ENCODE assay signal across 16 mouse cellular contexts in genomic region chr3:86698947-86699346, GRCm38 (mm10).
"Had no signal": no experiment of that assay in that cellular context is flagged by ENCODE, and none has a peak within 500 bp of the region (broad histone marks: within the 10 kb centered on the region; RNA-seq: fewer than 3 reads in every experiment).

No protein-coding gene starts in this region.

- H3K27me3 ChIP-seq: liver, embryonic 13.5 days; liver, embryonic 15.5 days; megakaryocyte, embryonic 14.5 days; midbrain, embryonic 15.5 days; neural tube, embryonic 12.5 days had no signal

- H3K4me1 ChIP-seq: liver, embryonic 13.5 days; liver, embryonic 15.5 days; megakaryocyte, embryonic 14.5 days had no signal

- ATAC-seq: liver, postnatal 0 days; lung, postnatal 0 days; midbrain, embryonic 13.5 days; midbrain, embryonic 15.5 days had no signal

- H3K9ac ChIP-seq: liver, embryonic 13.5 days; liver, embryonic 15.5 days; liver, postnatal 0 days; midbrain, embryonic 13.5 days; midbrain, embryonic 15.5 days; neural tube, embryonic 12.5 days had no signal

- H3K9me3 ChIP-seq: liver, embryonic 13.5 days; liver, embryonic 15.5 days; megakaryocyte, embryonic 14.5 days; midbrain, embryonic 13.5 days; midbrain, embryonic 15.5 days; neural tube, embryonic 12.5 days had no signal

- H3K36me3 ChIP-seq: liver, embryonic 13.5 days; liver, embryonic 15.5 days; midbrain, embryonic 13.5 days; midbrain, embryonic 15.5 days; neural tube, embryonic 12.5 days had no signal

- DNase-seq: liver, embryonic 13.5 days; liver, postnatal 0 days; right cerebral cortex, postnatal 14 days; right cerebral cortex, postnatal 4 days; spleen, adult 18-20 months; thymus, adult 18-20 months; thymus, postnatal 14 days; thymus, postnatal 36 days had no signal

- H3K4me3 ChIP-seq: liver, embryonic 13.5 days; liver, embryonic 15.5 days; megakaryocyte, embryonic 14.5 days; midbrain, embryonic 13.5 days; midbrain, embryonic 15.5 days; neural tube, embryonic 12.5 days had no signal

- H3K27ac ChIP-seq: liver, embryonic 13.5 days; liver, embryonic 15.5 days; macrophage; midbrain, embryonic 13.5 days; midbrain, embryonic 15.5 days; neural tube, embryonic 12.5 days had no signal

- H3K4me2 ChIP-seq: liver, embryonic 13.5 days; liver, embryonic 15.5 days; midbrain, embryonic 11.5 days; midbrain, embryonic 13.5 days; midbrain, embryonic 15.5 days; neural tube, embryonic 12.5 days had no signal
